Mouse (Mus musculus) ES-E14 (cell line): ENCODE results near the gene Coa4.

Experiments
- CHD2 ChIP-seq: IDR thresholded peaks from 2 replicates; pipeline ENCODE4 v1.6.1; 2014; ENCODE audit warnings: mild to moderate bottlenecking, low read depth, low read length, inconsistent platforms
- HCFC1 ChIP-seq: IDR thresholded peaks from 2 replicates; pipeline ENCODE4 v1.6.1; 2012; ENCODE audit warnings: low read length, inconsistent platforms, borderline replicate concordance; ENCODE audit not compliant: insufficient read depth
- MAFK ChIP-seq: IDR thresholded peaks from 2 replicates; pipeline ENCODE4 v1.6.1; 2014; ENCODE audit warnings: mild to moderate bottlenecking, low read depth, low read length, inconsistent platforms; ENCODE audit not compliant: insufficient read depth
- ZC3H11A ChIP-seq: IDR thresholded peaks from 2 replicates; pipeline ENCODE4 v1.6.1; 2012; ENCODE audit warnings: low read depth, mild to moderate bottlenecking, inconsistent platforms, low read length, borderline replicate concordance

- TF ChIP-seq CHD2 (no peak), ZC3H11A (no peak), HCFC1 (no peak), MAFK (no peak)
Observed at GRCm38 (mm10) chr7:100547631-100548030, 10.8 kb downstream of the Coa4 start.
